Mouse (Mus musculus) CH12.LX (cell line): ENCODE measurements around the gene Twsg1. TPM values are rescaled to one million over a fixed set of nuclear protein-coding genes. Genes with fewer than 3 reads are reported as not detected.
"Not testable (repeated sequence)": the region's sequence is repeated elsewhere in the genome, so short reads cannot be mapped to it uniquely, and the experiment has no call there.

Experiments used
- DNase-seq: peaks from one replicate; pipeline ENCODE4 v3.0.0-alpha.2; 2013; ENCODE audit errors: extremely low read depth
- H3K27ac ChIP-seq: 2 replicates; pipeline ENCODE4 v1.5.1; 2012; ENCODE audit warnings: low read depth, mild to moderate bottlenecking, control low read depth, moderate library complexity; ENCODE audit not compliant: insufficient read depth
- H3K27me3 ChIP-seq: replicated peaks from 2 replicates; pipeline ENCODE3; 2012; ENCODE audit warnings: inconsistent platforms
- H3K36me3 ChIP-seq, 2 experiments: replicated peaks in 1 of 2; 2 replicates each; pipeline versions ENCODE3 to v1.6.1; 2012; ENCODE audit warnings: inconsistent platforms in 1 of 2, low read length in 1 of 2, mild to moderate bottlenecking in 1 of 2, mixed read lengths in 1 of 2, moderate library complexity in 1 of 2; ENCODE audit not compliant: control insufficient read depth in 1 of 2, insufficient read depth in 1 of 2
- H3K4me1 ChIP-seq, 2 experiments: 2 replicates each; pipeline ENCODE4 v1.6.1; 2012; ENCODE audit warnings: inconsistent platforms in 1 of 2, moderate library complexity in 1 of 2; ENCODE audit not compliant: insufficient read depth in 2 of 2, control insufficient read depth in 1 of 2
- H3K4me2 ChIP-seq: 2 replicates; pipeline ENCODE4 v1.6.1; 2012; ENCODE audit warnings: low read depth, mild to moderate bottlenecking, control low read depth; ENCODE audit not compliant: poor library complexity, insufficient read depth, severe bottlenecking
- H3K4me3 ChIP-seq, 3 experiments: fragments of 150-350 bp in 1 of 3; sonication (generic) in 1 of 3; replicated peaks in 1 of 3; 2 replicates each; pipeline versions ENCODE3 to v1.5.1; 2011 to 2012; ENCODE audit warnings: low read depth in 2 of 3, low read length in 2 of 3, mild to moderate bottlenecking in 2 of 3, moderate library complexity in 2 of 3, control low read depth in 1 of 3, improper control_type of control experiment in 1 of 3, inconsistent platforms in 1 of 3, mixed read lengths in 1 of 3; ENCODE audit not compliant: poor library complexity in 1 of 3
- H3K79me2 ChIP-seq: replicated peaks from 2 replicates; pipeline ENCODE4 v1.6.1; 2012; ENCODE audit warnings: mild to moderate bottlenecking, moderate library complexity; ENCODE audit not compliant: control insufficient read depth, poor library complexity, insufficient read depth, severe bottlenecking; ENCODE audit errors: extremely low read depth
- H3K9ac ChIP-seq: 2 replicates; pipeline ENCODE4 v1.6.1; 2012; ENCODE audit warnings: low read depth, mild to moderate bottlenecking, control low read depth, moderate library complexity; ENCODE audit not compliant: insufficient read depth
- H3K9me3 ChIP-seq: replicated peaks from 2 replicates; pipeline ENCODE3; 2012; ENCODE audit warnings: low read length, inconsistent platforms, mixed read lengths
- CTCF ChIP-seq, 2 experiments: IDR thresholded peaks in 1 of 2; conservative IDR thresholded peaks in 1 of 2; 2 replicates each; pipeline ENCODE4 v1.5.1; 2011 to 2012; ENCODE audit warnings: low read depth in 2 of 2, low read length in 2 of 2, improper control_type of control experiment in 1 of 2, inconsistent platforms in 1 of 2, mild to moderate bottlenecking in 1 of 2, moderate library complexity in 1 of 2
- E2F4 ChIP-seq: IDR thresholded peaks from 2 replicates; pipeline ENCODE4 v1.6.1; 2011; ENCODE audit warnings: low read depth, low read length, improper control_type of control experiment; ENCODE audit not compliant: insufficient replicate concordance
- ELF1 ChIP-seq: IDR thresholded peaks from 2 replicates; pipeline ENCODE4 v1.6.1; 2014; ENCODE audit warnings: low read depth, mild to moderate bottlenecking, inconsistent platforms, low read length, improper control_type of control experiment
- EP300 ChIP-seq: IDR thresholded peaks from 2 replicates; pipeline ENCODE4 v1.6.1; 2011; ENCODE audit warnings: low read length, improper control_type of control experiment
- ETS1 ChIP-seq: conservative IDR thresholded peaks from 2 replicates; pipeline ENCODE4 v1.6.1; 2012; ENCODE audit warnings: low read depth, mild to moderate bottlenecking, inconsistent platforms, low read length, improper control_type of control experiment, moderate library complexity
- MAX ChIP-seq: IDR thresholded peaks from 2 replicates; pipeline ENCODE4 v1.6.1; 2011; ENCODE audit warnings: low read length, improper control_type of control experiment
- MAZ ChIP-seq: IDR thresholded peaks from 2 replicates; pipeline ENCODE4 v1.6.1; 2012; ENCODE audit warnings: low read depth, mild to moderate bottlenecking, inconsistent platforms, low read length, improper control_type of control experiment, moderate library complexity
- MEF2A ChIP-seq: IDR thresholded peaks from 2 replicates; pipeline ENCODE4 v1.6.1; 2014; ENCODE audit warnings: low read depth, mild to moderate bottlenecking, inconsistent platforms, low read length, improper control_type of control experiment, borderline replicate concordance
- NELFE ChIP-seq: IDR thresholded peaks from 2 replicates; pipeline ENCODE4 v1.6.1; 2011; ENCODE audit warnings: low read depth, low read length, improper control_type of control experiment
- NRF1 ChIP-seq: IDR thresholded peaks from 2 replicates; pipeline ENCODE4 v1.6.1; 2014; ENCODE audit warnings: low read depth, mild to moderate bottlenecking, inconsistent platforms, low read length, improper control_type of control experiment, moderate library complexity
- PAX5 ChIP-seq: IDR thresholded peaks from 2 replicates; pipeline ENCODE4 v1.6.1; 2012; ENCODE audit warnings: low read length, inconsistent platforms, mixed read lengths
- POLR2A ChIP-seq: IDR thresholded peaks from 2 replicates; pipeline ENCODE4 v1.6.1; 2011; ENCODE audit warnings: low read depth, mild to moderate bottlenecking, improper control_type of control experiment, low read length
- SMC3 ChIP-seq: IDR thresholded peaks from 2 replicates; pipeline ENCODE4 v1.6.1; 2011; ENCODE audit warnings: low read depth, low read length, improper control_type of control experiment
- TCF12 ChIP-seq: IDR thresholded peaks from 2 replicates; pipeline ENCODE4 v1.6.1; 2014; ENCODE audit warnings: low read depth, mild to moderate bottlenecking, inconsistent platforms, low read length, improper control_type of control experiment
- USF1 ChIP-seq: IDR thresholded peaks from 2 replicates; pipeline ENCODE4 v1.6.1; 2014; ENCODE audit warnings: low read depth, mild to moderate bottlenecking, inconsistent platforms, low read length, improper control_type of control experiment
- USF2 ChIP-seq: conservative IDR thresholded peaks from 2 replicates; pipeline ENCODE4 v1.6.1; 2011; ENCODE audit warnings: low read depth, low read length, improper control_type of control experiment
- ZC3H11A ChIP-seq: IDR thresholded peaks from 2 replicates; pipeline ENCODE4 v1.6.1; 2012; ENCODE audit warnings: low read depth, mild to moderate bottlenecking, inconsistent platforms, low read length, improper control_type of control experiment
- ZNF384 ChIP-seq: IDR thresholded peaks from 2 replicates; pipeline ENCODE4 v1.6.1; 2012; ENCODE audit warnings: low read depth, low read length, improper control_type of control experiment, inconsistent platforms
- dilution Hi-C: fragments of 300-500 bp; cut with MboI; formaldehyde crosslinking; loops from 2 replicates; pipeline ENCODE4 v1.14.3; 2020; ENCODE audit warnings: low sequenced_read_pairs; ENCODE audit not compliant: extremely low pct_unique_long_range_greater_than_20kb, extremely low pct_ligation_motif_present
- in situ Hi-C: fragments of 300-500 bp; cut with MboI; formaldehyde crosslinking; loops from 3 replicates; pipeline ENCODE4 v1.14.3; 2019; ENCODE audit warnings: low sequenced_read_pairs, low pct_ligation_motif_present, low pct_unique_long_range_greater_than_20kb, mixed read lengths
- polyA plus RNA-seq: library from polyadenylated mRNA; unstranded; fragments of >175 nt; gene quantifications from 2 replicates; pipeline ENCODE4 v1.2.1, GENCODE M21; 2012; ENCODE audit warnings: low read depth; ENCODE audit not compliant: insufficient read length
- total RNA-seq, 2 experiments: library from RNA; depleted of rRNA; stranded (reverse); fragments of 300-350 nt in 1 of 2; fragments of >200 nt in 1 of 2; gene quantifications; 2 replicates each; pipeline ENCODE4 v1.2.3; 2012 to 2014

The Twsg1 gene
- total and polyA plus RNA-seq, 3 experiments = 12.6 to 17.4 (median 13.4) TPM

GRCm38 (mm10) chr17:65988151-65988820 is 37.3 kb upstream of the Twsg1 start:
- DNase-seq = no peak
- Histone ChIP-seq H3K79me2 (no peaks in the 10 kb centered on the region), H3K27ac (no peak overlapping the region), H3K4me1 (no peaks in the 10 kb centered on the region), H3K9ac (no peak overlapping the region), H3K9me3 (no peaks in the 10 kb centered on the region), H3K27me3 (no peaks in the 10 kb centered on the region), H3K4me3 (no peak overlapping the region), H3K36me3 (peaks cover 0 to 4% of the 10 kb centered on the region in 2 experiments), H3K4me2 (no peak overlapping the region)
- no peak for TF ChIP-seq ETS1
- TF ChIP-seq MAZ = no peak
- TF ChIP-seq TCF12 = no peak
- no peak for TF ChIP-seq NELFE
- no peak for TF ChIP-seq ZC3H11A
- no peak for TF ChIP-seq EP300
- no peak for TF ChIP-seq SMC3
- TF ChIP-seq MEF2A = no peak
- no peak for TF ChIP-seq ELF1
- no peak for TF ChIP-seq NRF1
- no peak for TF ChIP-seq PAX5
- TF ChIP-seq USF1 = no peak
- dilution Hi-C loops = no loop called here
- in situ Hi-C loops = no loop called here

- H3K9ac ChIP-seq, H3K9me3 ChIP-seq, H3K4me3 ChIP-seq, DNase-seq, H3K4me1 ChIP-seq, H3K79me2 ChIP-seq, H3K27me3 ChIP-seq, H3K4me2 ChIP-seq, in situ Hi-C loops, dilution Hi-C loops, H3K27ac ChIP-seq: not testable (repeated sequence)
- peaks cover 0 to 12% of the 10 kb centered on the region in 2 experiments for H3K36me3 ChIP-seq
These were observed 25.7 kb upstream of the Twsg1 start for GRCm38 (mm10) chr17:65976720-65977119.

GRCm38 (mm10) chr17:65967751-65968150 is 16.7 kb upstream of the Twsg1 start:
- H3K79me2 ChIP-seq = no peaks in the 10 kb centered on the region
- in situ Hi-C loops (no loop called here), dilution Hi-C loops (no loop called here)
- no peak for DNase-seq
- H3K9me3 ChIP-seq = no peaks in the 10 kb centered on the region
- H3K9ac ChIP-seq = no peak overlapping the region
- no peak overlapping the region for H3K4me2 ChIP-seq
- no peak overlapping the region for H3K4me3 ChIP-seq
- H3K27ac ChIP-seq = no peak overlapping the region
- TF ChIP-seq SMC3 = no peak
- no peak for TF ChIP-seq MAX
- TF ChIP-seq ZNF384 = no peak
- no peak for TF ChIP-seq CTCF (conservative IDR thresholded peaks at IDR 0.05 in 1 of 2, IDR thresholded peaks at IDR 0.05 in 1 of 2; ENCODE audit: low read depth in 2 of 2, low read length in 2 of 2)
- TF ChIP-seq TCF12 = no peak
- TF ChIP-seq POLR2A = no peak
- no peak for TF ChIP-seq MAZ
- TF ChIP-seq E2F4 = no peak
- no peak for TF ChIP-seq USF2
- TF ChIP-seq PAX5 = no peak
- no peak for TF ChIP-seq NELFE
- TF ChIP-seq, all 38 proteins: peak for 0
- no peaks in the 10 kb centered on the region for H3K4me1 ChIP-seq
- H3K36me3 ChIP-seq = peaks cover 0 to 4% of the 10 kb centered on the region in 2 experiments
- H3K27me3 ChIP-seq = no peaks in the 10 kb centered on the region
